Mouse (Mus musculus) heart, adult 2 months (tissue): Measurements from ENCODE around the gene Mfge8.

Experiments used
- CTCF ChIP-seq: fragments of 200-600 bp; IDR thresholded peaks from 2 replicates; pipeline ENCODE4 v1.8.1; 2022; ENCODE audit warnings: antibody characterized with exemption, mild to moderate bottlenecking, moderate library complexity
- EP300 ChIP-seq: fragments of 200-500 bp; IDR thresholded peaks from 2 replicates; pipeline ENCODE4 v1.6.1; 2011; ENCODE audit warnings: low read depth, low read length, control low read depth; ENCODE audit not compliant: insufficient read depth
- POLR2A ChIP-seq: fragments of 200-500 bp; IDR thresholded peaks from 2 replicates; pipeline ENCODE4 v1.6.1; 2011; ENCODE audit warnings: mild to moderate bottlenecking, low read depth, low read length, control low read depth; ENCODE audit not compliant: insufficient read depth

- TF ChIP-seq CTCF (peak; percentile 53), POLR2A (no peak), EP300 (no peak)
These were observed 19.0 kb downstream of the Mfge8 start for GRCm38 (mm10) chr7:79129883-79130282.
